Mouse (Mus musculus) MEL (cell line): ENCODE results near the gene Irf2bp1.

Experiments used
- CTCF ChIP-seq, 3 experiments: IDR thresholded peaks in 2 of 3; conservative IDR thresholded peaks in 1 of 3; 2 replicates each; pipeline ENCODE4 v1.5.1; 2011 to 2012; ENCODE audit warnings: low read length in 3 of 3, low read depth in 2 of 3, mild to moderate bottlenecking in 2 of 3, improper control_type of control experiment in 1 of 3, inconsistent platforms in 1 of 3, mixed read lengths in 1 of 3, moderate library complexity in 1 of 3; ENCODE audit not compliant: control insufficient read depth in 1 of 3, insufficient read depth in 1 of 3, poor library complexity in 1 of 3, severe bottlenecking in 1 of 3
- EP300 ChIP-seq, 2 experiments: IDR thresholded peaks; 2 replicates each; pipeline ENCODE4 v1.6.1; 2011; ENCODE audit warnings: improper control_type of control experiment in 2 of 2, low read length in 2 of 2, low read depth in 1 of 2, mild to moderate bottlenecking in 1 of 2
- JUND ChIP-seq: IDR thresholded peaks from 2 replicates; pipeline ENCODE4 v1.6.1; 2011; ENCODE audit warnings: low read depth, mild to moderate bottlenecking, improper control_type of control experiment, low read length
- SIN3A ChIP-seq: IDR thresholded peaks from 2 replicates; pipeline ENCODE4 v1.6.1; 2012; ENCODE audit warnings: low read length, improper control_type of control experiment, inconsistent platforms
- USF2 ChIP-seq, 2 experiments: IDR thresholded peaks; 2 replicates each; pipeline ENCODE4 v1.6.1; 2011 to 2012; ENCODE audit warnings: improper control_type of control experiment in 2 of 2, low read length in 2 of 2, borderline replicate concordance in 1 of 2, inconsistent platforms in 1 of 2, low read depth in 1 of 2, mild to moderate bottlenecking in 1 of 2; ENCODE audit not compliant: insufficient read depth in 1 of 2

- TF ChIP-seq USF2 (IDR thresholded peaks at IDR 0.05; ENCODE audit: borderline replicate concordance in 1 of 2, insufficient read depth in 1 of 2, low read depth in 1 of 2, low read length in 2 of 2) (no peak), JUND (no peak), EP300 (IDR thresholded peaks at IDR 0.05; ENCODE audit: low read depth in 1 of 2, low read length in 2 of 2) (no peak), SIN3A (no peak), CTCF (IDR thresholded peaks at IDR 0.05 in 2 of 3, conservative IDR thresholded peaks at IDR 0.05 in 1 of 3; ENCODE audit: control insufficient read depth in 1 of 3, insufficient read depth in 1 of 3, low read depth in 2 of 3, low read length in 3 of 3, poor library complexity in 1 of 3, severe bottlenecking in 1 of 3) (no peak)
These were observed 44.2 kb downstream of the Irf2bp1 start for GRCm38 (mm10) chr7:19048006-19048527.
